Mouse (Mus musculus): Measurements from ENCODE around the gene 2010109A12Rik.

- TF ChIP-seq POLR2A (IDR thresholded peaks at IDR 0.05; ENCODE audit: low read depth, low read length) = no peak
- TF ChIP-seq CTCF (conservative IDR thresholded peaks at IDR 0.05; ENCODE audit: insufficient read depth, insufficient read length, low read depth, low read length) = no peak
These were observed 659 bp downstream of the 2010109A12Rik start for GRCm38 (mm10) chr5:93207006-93207348.

Measured in kidney, adult 2 months (tissue).